Mouse (Mus musculus) megakaryocyte, embryonic 14.5 days (primary cell): ENCODE data around the gene Fnip2. TPM values are rescaled to one million over a fixed set of nuclear protein-coding genes. Genes with fewer than 3 reads are reported as not detected.

Experiments used
- H3K27me3 ChIP-seq: replicated peaks from 2 replicates; pipeline ENCODE3; 2012; ENCODE audit warnings: inconsistent platforms
- H3K36me3 ChIP-seq: replicated peaks from 2 replicates; pipeline ENCODE3; 2012; ENCODE audit warnings: low read length, inconsistent platforms, mixed read lengths
- H3K4me1 ChIP-seq: 2 replicates; pipeline ENCODE4 v1.6.1; 2012; ENCODE audit warnings: inconsistent platforms
- H3K4me3 ChIP-seq: replicated peaks from 2 replicates; pipeline ENCODE3; 2012; ENCODE audit warnings: moderate library complexity, mild to moderate bottlenecking, inconsistent platforms
- H3K9me3 ChIP-seq: 2 replicates; pipeline ENCODE4 v1.6.1; 2012; ENCODE audit warnings: inconsistent platforms
- FLI1 ChIP-seq: IDR thresholded peaks from 2 replicates; pipeline ENCODE4 v1.6.1; 2012; ENCODE audit warnings: low read length, inconsistent platforms, mixed read lengths
- GATA1 ChIP-seq: IDR thresholded peaks from 3 replicates; pipeline ENCODE4 v1.6.1; 2012; ENCODE audit warnings: mixed read lengths, low read length, inconsistent platforms, borderline replicate concordance
- polyA plus RNA-seq: library from polyadenylated mRNA; stranded (reverse); fragments of >175 nt; gene quantifications from 2 replicates; pipeline ENCODE4 v1.2.3, GENCODE M21; 2012; ENCODE audit warnings: low replicate concordance; ENCODE audit not compliant: insufficient read depth

The Fnip2 gene
- polyA plus RNA-seq, result 0.19 and 2.8 TPM in 2 replicates

GRCm38 (mm10) chr3:79567703-79568362 is at the start of gene Fnip2:
Gene Fnip2, minus strand, starts transcription at chr3:79567796.
- Histone ChIP-seq H3K27me3 (no peaks in the 10 kb centered on the region), H3K4me1 (peaks cover 38% of the 10 kb centered on the region), H3K9me3 (no peaks in the 10 kb centered on the region), H3K36me3 (no peaks in the 10 kb centered on the region), H3K4me3 (peak within 1 kb of the TSS; percentile 99)
- TF ChIP-seq GATA1 (no peak), FLI1 (no peak)

- H3K4me1 ChIP-seq, result no peaks in the 10 kb centered on the region
- H3K4me3 ChIP-seq, result no peak overlapping the region
- TF ChIP-seq GATA1 (no peak), FLI1 (no peak)
- H3K9me3 ChIP-seq, result peaks cover 7% of the 10 kb centered on the region
- no peaks in the 10 kb centered on the region for H3K27me3 ChIP-seq
- peaks cover 87% of the 10 kb centered on the region for H3K36me3 ChIP-seq
These were observed 42.3 kb upstream of the Fnip2 start for GRCm38 (mm10) chr3:79609886-79610285.

GRCm38 (mm10) chr3:79595468-79595867 is 27.9 kb upstream of the Fnip2 start:
- TF ChIP-seq GATA1, result no peak
- no peak for TF ChIP-seq FLI1
- Histone ChIP-seq H3K36me3 (peaks cover 71% of the 10 kb centered on the region), H3K4me1 (peaks cover 18% of the 10 kb centered on the region), H3K9me3 (no peaks in the 10 kb centered on the region), H3K4me3 (no peak overlapping the region), H3K27me3 (no peaks in the 10 kb centered on the region)

GRCm38 (mm10) chr3:79591793-79592471 is 24.3 kb upstream of the Fnip2 start:
- H3K4me1 ChIP-seq, result peaks cover 31% of the 10 kb centered on the region
- peak overlapping the region; percentile 97 for H3K4me3 ChIP-seq
- no peak for TF ChIP-seq GATA1
- no peak for TF ChIP-seq FLI1
- peaks cover 37% of the 10 kb centered on the region for H3K36me3 ChIP-seq
- H3K27me3 ChIP-seq, result no peaks in the 10 kb centered on the region
- no peaks in the 10 kb centered on the region for H3K9me3 ChIP-seq

GRCm38 (mm10) chr3:79590863-79591792 is 23.5 kb upstream of the Fnip2 start, which contains the start of gene Ppid:
Gene Ppid, plus strand, starts transcription at chr3:79591342.
- peaks cover 29% of the 10 kb centered on the region for H3K36me3 ChIP-seq

GRCm38 (mm10) chr3:79589671-79590070 is 22.1 kb upstream of the Fnip2 start:
- peaks cover 33% of the 10 kb centered on the region for H3K4me1 ChIP-seq
- H3K36me3 ChIP-seq, result peaks cover 15% of the 10 kb centered on the region
- no peaks in the 10 kb centered on the region for H3K9me3 ChIP-seq
- no peak overlapping the region for H3K4me3 ChIP-seq
- no peaks in the 10 kb centered on the region for H3K27me3 ChIP-seq
- no peak for TF ChIP-seq GATA1
- no peak for TF ChIP-seq FLI1

More at GRCm38 (mm10) chr3:79590863-79591792, 23.5 kb upstream of the Fnip2 start, which contains the start of gene Ppid:
- Histone ChIP-seq H3K4me3 (peak within 1 kb of the TSS; percentile 97), H3K9me3 (no peaks in the 10 kb centered on the region), H3K27me3 (no peaks in the 10 kb centered on the region), H3K4me1 (peaks cover 33% of the 10 kb centered on the region)
- TF ChIP-seq GATA1 (no peak), FLI1 (peak; percentile 95)

- peaks cover 2% of the 10 kb centered on the region for H3K27me3 ChIP-seq
- H3K4me1 ChIP-seq, result peaks cover 20% of the 10 kb centered on the region
- TF ChIP-seq GATA1 (no peak), FLI1 (no peak)
- H3K9me3 ChIP-seq, result no peaks in the 10 kb centered on the region
- no peaks in the 10 kb centered on the region for H3K36me3 ChIP-seq
- peak overlapping the region; percentile 82 for H3K4me3 ChIP-seq
These were observed 19.2 kb upstream of the Fnip2 start for GRCm38 (mm10) chr3:79586804-79587203.

- H3K4me3 ChIP-seq, result no peak overlapping the region
- H3K27me3 ChIP-seq, result peaks cover 2% of the 10 kb centered on the region
- peaks cover 13% of the 10 kb centered on the region for H3K4me1 ChIP-seq
- no peaks in the 10 kb centered on the region for H3K36me3 ChIP-seq
- TF ChIP-seq FLI1 (no peak), GATA1 (no peak)
- H3K9me3 ChIP-seq, result no peaks in the 10 kb centered on the region
These were observed 12.4 kb upstream of the Fnip2 start for GRCm38 (mm10) chr3:79579891-79580575.

GRCm38 (mm10) chr3:79578164-79578563 is 10.6 kb upstream of the Fnip2 start:
- H3K4me1 ChIP-seq, result peaks cover 19% of the 10 kb centered on the region

More at GRCm38 (mm10) chr3:79578164-79578563, 10.6 kb upstream of the Fnip2 start:
- TF ChIP-seq FLI1 (no peak), GATA1 (no peak)
- Histone ChIP-seq H3K27me3 (peaks cover 2% of the 10 kb centered on the region), H3K9me3 (no peaks in the 10 kb centered on the region), H3K4me3 (no peak overlapping the region), H3K36me3 (no peaks in the 10 kb centered on the region)
